Mouse (Mus musculus) midbrain, embryonic 10.5 days (tissue): ENCODE measurements around the gene Erich2. TPM values are rescaled to one million over a fixed set of nuclear protein-coding genes. Genes with fewer than 3 reads are reported as not detected.
"Not testable (repeated sequence)": the region's sequence is repeated elsewhere in the genome, so short reads cannot be mapped to it uniquely, and the experiment has no call there.

Experiments
- DNase-seq: peaks from one replicate; pipeline ENCODE4 v3.0.0-alpha.2; 2017; ENCODE audit warnings: low spot score
- H3K27ac ChIP-seq: fragments of 300-500 bp; sonication (generic); replicated peaks from 2 replicates; pipeline ENCODE4 v1.5.1; 2016; ENCODE audit warnings: mild to moderate bottlenecking
- H3K27me3 ChIP-seq: fragments of 300-500 bp; sonication (generic); 2 replicates; pipeline ENCODE4 v1.6.1; 2016; ENCODE audit warnings: low read depth, mild to moderate bottlenecking; ENCODE audit not compliant: poor library complexity, severe bottlenecking
- H3K36me3 ChIP-seq: fragments of 300-500 bp; sonication (generic); 2 replicates; pipeline ENCODE4 v1.6.1; 2016; ENCODE audit warnings: mild to moderate bottlenecking, moderate library complexity
- H3K4me1 ChIP-seq: fragments of 300-500 bp; sonication (generic); 2 replicates; pipeline ENCODE4 v1.6.1; 2016
- H3K4me3 ChIP-seq: fragments of 300-500 bp; sonication (generic); 2 replicates; pipeline ENCODE4 v1.5.1; 2016; ENCODE audit warnings: mild to moderate bottlenecking, moderate library complexity
- H3K9me3 ChIP-seq: fragments of 300-500 bp; sonication (generic); replicated peaks from 2 replicates; pipeline ENCODE4 v1.6.1; 2016; ENCODE audit warnings: mild to moderate bottlenecking
- WGBS: fragments of 180-500 bp; shearing (Covaris S2); methylation state at CpG from one replicate; pipeline ENCODE4 v1.1.7; 2016; 5-methylcytosine and 5-hydroxymethylcytosine counted together
- polyA plus RNA-seq: library from polyadenylated mRNA; unstranded; fragments of >200 nt; fragmentation: Nextera tagmentation; extraction: Ambion mirVana; gene quantifications from 2 replicates; pipeline ENCODE4 v1.2.1, GENCODE M21; 2016

The Erich2 gene
- polyA plus RNA-seq, result 1.9 and 2.2 TPM in 2 replicates

DNA sequence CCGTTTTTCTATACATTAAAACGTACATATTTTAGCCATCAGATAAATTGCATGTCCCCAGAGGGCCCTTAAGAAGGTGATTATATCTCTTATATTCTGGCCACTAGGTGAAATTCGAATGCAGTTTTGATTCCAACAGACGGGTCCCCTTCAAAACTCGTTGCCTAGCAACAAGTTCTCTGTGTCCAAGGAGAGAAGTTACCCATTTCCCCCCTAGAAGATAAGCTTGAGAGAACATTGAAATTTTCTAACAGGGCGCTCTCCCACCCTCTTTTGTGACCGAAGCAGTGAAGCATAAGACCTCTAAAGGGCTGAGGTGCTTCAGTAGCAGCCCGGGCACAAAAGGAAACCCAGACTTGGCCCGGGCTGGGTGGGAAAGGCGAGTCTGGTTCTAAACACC, at the start of gene Erich2:
TSS of gene Erich2 (plus strand) at position 324 of the 400 bp plus-strand sequence.
- DNase-seq, result no peak
- H3K27ac ChIP-seq, result peak within 1 kb of the TSS; percentile 86
- 12% methylated on average over 10 of the region's 10 CpGs for WGBS

GRCm38 (mm10) chr2:70463606-70464005, 45.0 kb upstream of the Erich2 start:
- H3K9me3 ChIP-seq, result no peaks in the 10 kb centered on the region
- H3K27me3 ChIP-seq, result peaks cover 10% of the 10 kb centered on the region; the same call in 1 of the 2 replicates
- 87% methylated on average over 1 of the region's 1 CpGs for WGBS
- no peak overlapping the region for H3K27ac ChIP-seq
- no peaks in the 10 kb centered on the region for H3K36me3 ChIP-seq
- no peak overlapping the region for H3K4me3 ChIP-seq
- DNase-seq, result no peak
- H3K4me1 ChIP-seq, result no peaks in the 10 kb centered on the region

More for the DNA sequence above, at the start of gene Erich2:
- Histone ChIP-seq H3K9me3 (no peaks in the 10 kb centered on the region), H3K36me3 (no peaks in the 10 kb centered on the region), H3K27me3 (peaks cover 33% of the 10 kb centered on the region), H3K4me3 (peak within 1 kb of the TSS; percentile 62), H3K4me1 (peaks cover 61% of the 10 kb centered on the region)

- Histone ChIP-seq H3K27ac (peak overlapping the region; percentile 83), H3K27me3 (peaks cover 75% of the 10 kb centered on the region), H3K4me1 (peaks cover 54% of the 10 kb centered on the region), H3K36me3 (0 out of 2 replicates have a peak, but pooled peaks cover 1% of the 10 kb centered on the region), H3K4me3 (peak overlapping the region; percentile 71), H3K9me3 (no peaks in the 10 kb centered on the region)
- WGBS, result 2% methylated on average over 5 of the region's 5 CpGs
- DNase-seq, result peak; percentile 31
These were observed 37.5 kb upstream of the Erich2 start for GRCm38 (mm10) chr2:70471136-70471535.

DNA sequence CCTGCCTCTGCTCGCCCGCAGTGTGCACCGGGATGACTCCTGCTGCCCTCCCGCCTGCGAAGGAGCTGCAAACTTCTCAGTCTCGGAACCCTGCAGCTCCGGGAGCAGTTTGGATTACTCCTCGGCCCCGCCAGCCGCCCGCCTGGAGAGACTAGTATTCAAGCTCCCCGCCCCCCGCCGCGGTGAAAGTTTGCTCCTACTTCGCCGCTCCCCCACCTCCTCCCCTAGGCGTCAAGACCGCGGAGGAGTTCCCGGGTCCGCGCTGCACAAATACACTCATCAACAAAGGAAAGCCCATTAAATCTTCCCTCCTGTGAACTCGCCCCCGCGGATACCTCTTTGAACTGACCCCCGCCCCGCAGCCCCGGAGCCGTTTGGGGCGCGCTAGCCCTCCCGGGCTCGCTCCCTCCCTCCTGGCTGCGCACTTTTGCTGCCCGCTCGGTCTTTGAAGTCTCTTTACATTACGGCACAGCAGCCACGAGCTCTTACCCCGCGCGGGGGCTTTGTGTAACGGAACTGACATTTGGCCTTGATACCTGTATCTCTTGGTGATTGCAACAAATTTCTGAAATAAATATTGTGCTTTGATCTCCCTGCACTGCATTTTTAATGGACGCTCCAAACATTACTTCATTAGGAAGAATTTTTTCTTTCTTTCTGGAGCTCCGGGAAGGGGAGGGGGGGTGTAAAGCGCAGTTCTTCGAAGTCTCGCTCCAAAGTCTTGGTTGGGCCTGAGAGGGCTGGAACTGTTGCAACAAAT, 36.6 kb upstream of the Erich2 start:
- Histone ChIP-seq H3K27ac (peak overlapping the region; percentile 83), H3K36me3 (peaks cover 8% of the 10 kb centered on the region; the same call in 1 of the 2 replicates), H3K4me3 (peak overlapping the region; percentile 71), H3K9me3 (no peaks in the 10 kb centered on the region), H3K27me3 (peaks cover 84% of the 10 kb centered on the region), H3K4me1 (peaks cover 63% of the 10 kb centered on the region)
- WGBS, result under 1% methylated on average over 48 of the region's 48 CpGs
- peak; percentile 74 for DNase-seq

- peak; percentile 11 for DNase-seq
- H3K36me3 ChIP-seq, result no peaks in the 10 kb centered on the region
- 47% methylated on average over 13 of the region's 13 CpGs for WGBS
These were observed 10.8 kb upstream of the Erich2 start for GRCm38 (mm10) chr2:70497715-70498318.

DNA sequence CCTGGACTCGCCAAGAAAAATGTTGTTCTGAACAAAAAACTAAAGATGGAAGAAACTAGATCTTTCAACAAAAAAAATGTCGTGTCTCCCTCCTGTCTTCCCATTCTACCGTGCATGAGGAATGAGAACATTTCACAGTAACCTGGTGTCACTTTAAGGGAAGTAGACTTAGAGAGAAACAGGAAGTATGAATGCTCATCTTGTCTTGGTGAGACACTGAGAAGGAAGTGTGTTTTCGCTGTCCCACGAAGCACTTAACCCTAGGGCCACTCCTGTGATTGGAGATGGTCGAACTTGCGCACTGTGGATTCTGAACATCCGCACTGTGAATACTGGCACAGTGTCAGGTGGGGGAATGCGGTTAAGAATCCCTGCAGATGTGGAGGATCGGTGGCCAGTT, 5.2 kb upstream of the Erich2 start:
- no peak for DNase-seq
- WGBS, result 86% methylated on average over 10 of the region's 10 CpGs
- H3K36me3 ChIP-seq, result no peaks in the 10 kb centered on the region
- peaks cover 34% of the 10 kb centered on the region; the same call in 1 of the 2 replicates for H3K27me3 ChIP-seq
- H3K4me1 ChIP-seq, result peaks cover 50% of the 10 kb centered on the region
- H3K27ac ChIP-seq, result no peak overlapping the region
- no peak overlapping the region for H3K4me3 ChIP-seq
- no peaks in the 10 kb centered on the region for H3K9me3 ChIP-seq

More at GRCm38 (mm10) chr2:70497715-70498318, 10.8 kb upstream of the Erich2 start:
- Histone ChIP-seq H3K4me3 (no peak overlapping the region), H3K9me3 (no peaks in the 10 kb centered on the region), H3K27me3 (peaks cover 28% of the 10 kb centered on the region), H3K27ac (no peak overlapping the region), H3K4me1 (peaks cover 16% of the 10 kb centered on the region)

DNA sequence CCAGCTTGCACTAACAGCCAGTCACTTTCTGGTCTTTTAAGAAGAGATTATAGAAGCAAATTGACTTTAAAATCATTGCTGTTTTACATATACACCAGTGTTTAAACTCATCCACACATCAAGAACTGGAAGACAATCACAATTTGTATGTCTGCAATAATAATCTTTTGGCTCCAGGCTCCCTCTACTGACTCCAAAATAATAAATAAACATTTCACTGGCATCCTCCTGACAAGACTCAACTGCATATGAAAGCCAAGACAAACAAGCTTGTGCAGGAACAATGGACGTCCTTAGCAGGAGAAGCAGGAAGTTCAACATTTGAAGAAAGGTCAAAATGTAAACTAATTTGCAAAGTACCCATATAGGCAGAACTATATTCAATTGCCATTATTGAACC, 3.4 kb upstream of the Erich2 start:
- Histone ChIP-seq H3K27me3 (peaks cover 29% of the 10 kb centered on the region), H3K4me1 (peaks cover 65% of the 10 kb centered on the region), H3K4me3 (no peak overlapping the region), H3K9me3 (no peaks in the 10 kb centered on the region), H3K36me3 (no peaks in the 10 kb centered on the region), H3K27ac (no peak overlapping the region)
- DNase-seq, result no peak
- 36% methylated on average over 1 of the region's 1 CpGs for WGBS

- no peak for DNase-seq
- 32% methylated on average over 4 of the region's 4 CpGs for WGBS
- Histone ChIP-seq H3K27ac (peak overlapping the region; percentile 10; the same call in 1 of the 2 replicates), H3K4me1 (peaks cover 62% of the 10 kb centered on the region), H3K9me3 (no peaks in the 10 kb centered on the region), H3K4me3 (no peak overlapping the region), H3K27me3 (peaks cover 33% of the 10 kb centered on the region), H3K36me3 (no peaks in the 10 kb centered on the region)
These were observed 2.7 kb upstream of the Erich2 start for GRCm38 (mm10) chr2:70505896-70506295.

DNA sequence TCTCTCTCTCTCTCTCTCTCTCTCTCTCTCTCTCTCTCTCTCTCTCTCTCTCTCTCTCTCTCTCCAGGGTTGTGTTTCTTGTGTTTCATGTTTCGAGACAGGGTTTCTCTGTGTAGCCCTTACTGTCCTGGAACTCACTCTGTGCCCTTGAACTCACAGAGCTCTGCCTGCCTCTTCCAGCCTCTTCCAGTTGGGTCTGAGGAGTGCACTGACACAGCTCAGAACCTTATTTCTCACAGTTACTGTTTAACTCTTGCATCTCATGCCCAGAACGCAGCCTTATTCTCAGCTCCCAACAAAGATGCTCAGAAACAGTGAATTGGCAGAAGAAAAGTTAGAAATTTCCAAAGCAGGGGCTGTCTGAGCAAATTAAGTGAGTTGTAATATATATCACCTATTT, 2.2 kb upstream of the Erich2 start:
- DNase-seq, result no peak
- H3K4me3 ChIP-seq, result no peak overlapping the region
- no peaks in the 10 kb centered on the region for H3K9me3 ChIP-seq
- WGBS, result 61% methylated on average over 2 of the region's 2 CpGs
- peak overlapping the region; percentile 10; the same call in 1 of the 2 replicates for H3K27ac ChIP-seq
- no peaks in the 10 kb centered on the region for H3K36me3 ChIP-seq
- peaks cover 33% of the 10 kb centered on the region for H3K27me3 ChIP-seq
- H3K4me1 ChIP-seq, result peaks cover 61% of the 10 kb centered on the region

DNA sequence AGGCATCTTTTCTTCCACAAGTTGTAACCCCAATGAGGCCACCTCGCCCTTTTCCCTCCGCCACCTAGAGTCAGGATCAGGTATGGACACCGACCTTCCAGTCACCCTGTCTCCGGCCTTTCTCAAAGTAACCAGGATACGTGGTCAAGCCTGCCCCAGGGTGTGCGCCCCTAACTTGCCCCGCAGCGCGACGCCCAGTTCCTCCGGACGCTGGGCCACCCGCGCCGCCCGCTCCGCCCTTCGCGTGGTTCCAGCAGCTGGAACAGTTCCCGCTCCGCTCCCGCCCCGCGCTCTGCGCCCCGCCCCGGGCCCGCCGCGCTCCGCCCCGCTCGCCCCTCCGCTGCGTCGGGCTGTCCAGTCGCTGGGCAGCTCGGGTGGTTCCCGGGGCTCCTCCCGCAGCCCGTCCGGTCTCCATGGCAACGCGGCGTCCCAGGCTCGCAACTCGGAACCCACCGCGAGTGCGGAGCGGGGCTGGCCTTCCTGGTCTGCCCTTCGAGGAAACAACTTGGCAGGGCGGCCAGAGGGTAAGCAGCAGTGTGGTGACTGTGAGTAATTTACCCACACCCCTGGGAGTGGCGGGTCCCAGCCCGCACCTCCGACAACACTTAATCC, 508 bp downstream of the Erich2 start:
- Histone ChIP-seq H3K4me3 (peak overlapping the region; percentile 62), H3K27ac (peak overlapping the region; percentile 86), H3K36me3 (no peaks in the 10 kb centered on the region), H3K27me3 (peaks cover 27% of the 10 kb centered on the region), H3K9me3 (no peaks in the 10 kb centered on the region), H3K4me1 (peaks cover 61% of the 10 kb centered on the region)
- WGBS, result under 1% methylated on average over 55 of the region's 56 CpGs
- peak; percentile 93 for DNase-seq

DNA sequence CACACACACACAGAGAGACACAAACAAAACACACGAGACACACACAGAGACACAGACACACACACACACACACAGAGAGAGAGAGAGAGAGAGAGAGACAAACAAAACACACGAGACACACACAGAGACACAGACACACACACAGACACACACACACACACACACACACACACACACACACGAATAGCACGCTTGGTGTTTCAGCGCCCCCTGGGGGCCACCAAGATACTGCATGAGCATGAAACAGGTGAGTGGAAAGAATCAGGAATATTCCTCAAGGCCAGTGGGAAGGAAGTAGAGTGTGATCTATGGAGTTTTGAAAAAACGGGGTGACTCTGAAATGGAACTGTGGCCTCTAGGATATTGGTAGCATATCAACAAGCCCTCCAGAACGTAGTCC, 29.7 kb downstream of the Erich2 start:
- not testable (repeated sequence) for H3K4me3 ChIP-seq, H3K9me3 ChIP-seq, H3K36me3 ChIP-seq, H3K4me1 ChIP-seq, H3K27ac ChIP-seq, H3K27me3 ChIP-seq
- DNase-seq, result peak; percentile 37
- 39% methylated on average over 7 of the region's 7 CpGs for WGBS

- Histone ChIP-seq H3K4me3 (no peak overlapping the region), H3K9me3 (no peaks in the 10 kb centered on the region), H3K4me1 (no peaks in the 10 kb centered on the region), H3K27me3 (0 out of 2 replicates have a peak, but pooled peaks cover 1% of the 10 kb centered on the region), H3K36me3 (no peaks in the 10 kb centered on the region), H3K27ac (no peak overlapping the region)
- WGBS, result 72% methylated on average over 6 of the region's 6 CpGs
- DNase-seq, result no peak
These were observed 42.1 kb downstream of the Erich2 start for GRCm38 (mm10) chr2:70550671-70551070.
